In the genomic region with DNA sequence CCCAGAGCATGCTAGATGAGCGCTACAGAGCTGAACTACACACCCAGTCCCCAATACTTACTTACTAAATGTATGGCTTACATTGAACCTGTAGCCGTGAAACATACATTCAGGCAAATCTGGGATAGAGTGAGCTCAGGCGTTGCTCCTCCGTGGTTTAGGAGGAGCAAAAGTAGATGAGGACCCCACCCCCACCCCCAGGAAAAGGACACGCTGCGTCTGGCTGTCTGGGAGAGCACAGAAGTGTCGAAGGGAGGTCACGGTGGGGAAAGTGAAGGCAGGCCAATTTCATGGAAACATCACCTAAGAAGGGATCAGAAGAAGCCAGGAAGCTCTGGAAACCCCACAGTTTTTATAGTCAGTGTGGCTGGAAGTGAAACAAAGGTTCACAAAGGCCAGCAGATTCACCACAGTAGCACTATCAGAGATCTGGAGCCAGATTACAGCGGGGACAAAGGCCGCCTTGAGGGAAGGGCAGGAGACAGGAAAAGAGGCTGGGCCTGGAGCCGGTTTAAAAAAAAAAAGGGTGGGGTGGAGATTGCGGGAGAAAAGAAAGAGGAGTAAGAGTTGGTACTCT, we compare ENCODE assay signal across 8 mouse cellular contexts. TPM values are rescaled to one million over a fixed set of nuclear protein-coding genes. Genes with fewer than 3 reads are reported as not detected.
DNase-seq lines count a peak whose midpoint lies in the region; ATAC-seq and TF ChIP-seq lines count a peak whose summit lies in the region.

No protein-coding gene starts in this region.

- peak; percentile 22 for ATAC-seq in CD4-positive, CD25-positive, alpha-beta regulatory T cell, adult 4 months
- ATAC-seq in forebrain, embryonic 13.5 days: no peak
- peak; percentile 55 for ATAC-seq in liver, postnatal 0 days

- H3K36me3 ChIP-seq in heart, adult 2 months (ENCODE audit: control insufficient read depth, insufficient read depth, low read length): no peaks in the 10 kb centered on the region
- no peaks in the 10 kb centered on the region for H3K36me3 ChIP-seq in forebrain, embryonic 13.5 days (ENCODE audit: poor library complexity, severe bottlenecking)
- H3K36me3 ChIP-seq in liver, postnatal 0 days (replicated peaks; ENCODE audit: insufficient read depth, low read length): no peaks in the 10 kb centered on the region

- intact Hi-C loops in heart, adult 2 months (cut with DNase I): loop anchor here (2.0 kb wide), 1 partner anchor 19 kb away; the partner anchor contains the start of gene Nsd1
- intact Hi-C loops in heart, postnatal 10 days (cut with DNase I): loop anchor here (1.0 kb wide), 1 partner anchor 20 kb away; the partner anchor contains the start of gene Nsd1

- no peaks in the 10 kb centered on the region for H3K27me3 ChIP-seq in heart, adult 2 months (ENCODE audit: control insufficient read depth, insufficient read depth, low read length)
- no peaks in the 10 kb centered on the region for H3K27me3 ChIP-seq in forebrain, embryonic 13.5 days
- H3K27me3 ChIP-seq in liver, postnatal 0 days (ENCODE audit: insufficient read depth, low read length): no peaks in the 10 kb centered on the region

- TF ChIP-seq EP300 in heart, adult 2 months (IDR thresholded peaks at IDR 0.05; ENCODE audit: insufficient read depth, low read depth, low read length): no peak
- no peak for TF ChIP-seq EP300 in liver, postnatal 0 days (IDR thresholded peaks at IDR 0.05; ENCODE audit: low read depth)

- H3K4me1 ChIP-seq in heart, adult 2 months (ENCODE audit: control insufficient read depth, insufficient read depth, low read length): peaks cover 2% of the 10 kb centered on the region; the same call in 1 of the 2 replicates
- H3K4me1 ChIP-seq in forebrain, embryonic 13.5 days: peaks cover 12% of the 10 kb centered on the region
- peaks cover 16% of the 10 kb centered on the region; the same call in 1 of the 2 replicates for H3K4me1 ChIP-seq in liver, postnatal 0 days (ENCODE audit: insufficient read depth)

- no peaks in the 10 kb centered on the region for H3K79me2 ChIP-seq in heart, adult 2 months (replicated peaks; ENCODE audit: control insufficient read depth, insufficient read depth, low read length)

- TF ChIP-seq POLR2A in heart, adult 2 months (IDR thresholded peaks at IDR 0.05; ENCODE audit: insufficient read depth, low read depth, low read length): no peak

- WGBS in heart, adult 2 months: 15% methylated on average over 12 of the region's 12 CpGs
- 4% methylated on average over 12 of the region's 12 CpGs for WGBS in forebrain, embryonic 13.5 days
- WGBS in liver, postnatal 0 days (ENCODE audit: insufficient replicate concordance): 5% methylated on average over 12 of the region's 12 CpGs

- H3K9me3 ChIP-seq in forebrain, embryonic 13.5 days (replicated peaks): no peaks in the 10 kb centered on the region
- no peaks in the 10 kb centered on the region for H3K9me3 ChIP-seq in liver, postnatal 0 days (ENCODE audit: low read length)

- peak overlapping the region; percentile 91 for H3K27ac ChIP-seq in heart, adult 2 months
- peak overlapping the region; percentile 93 for H3K27ac ChIP-seq in forebrain, embryonic 13.5 days
- peak overlapping the region; percentile 74 for H3K27ac ChIP-seq in liver, postnatal 0 days (ENCODE audit: low read depth)

- H3K9ac ChIP-seq in heart, adult 2 months (ENCODE audit: low read depth, low read length): peak overlapping the region; percentile 52
- H3K9ac ChIP-seq in forebrain, embryonic 13.5 days: peak overlapping the region; percentile 79
- H3K9ac ChIP-seq in liver, postnatal 0 days (replicated peaks): peak overlapping the region; percentile 45

- no peak for TF ChIP-seq CTCF in heart, adult 2 months (IDR thresholded peaks at IDR 0.05)
- TF ChIP-seq CTCF in liver, postnatal 0 days (IDR thresholded peaks at IDR 0.05; ENCODE audit: low read depth): no peak

- no peak for DNase-seq in heart, adult 2 months
- no peak for DNase-seq in heart, postnatal 10 days
- DNase-seq in liver, postnatal 0 days: no peak
- no peak for DNase-seq in adrenal gland, postnatal 4 days (ENCODE audit: low spot score in 2 of 2)
- DNase-seq in urinary bladder, postnatal 4 days (ENCODE audit: low spot score in 2 of 2): no peak
- DNase-seq in adrenal gland, postnatal 36 days: no peak

- peak overlapping the region; percentile 83 for H3K4me2 ChIP-seq in forebrain, embryonic 13.5 days
- H3K4me2 ChIP-seq in liver, postnatal 0 days (ENCODE audit: low read depth, low read length): peak overlapping the region; percentile 74

- H3K4me3 ChIP-seq in heart, adult 2 months: peak overlapping the region; percentile 58
- H3K4me3 ChIP-seq in forebrain, embryonic 13.5 days: peak overlapping the region; percentile 47
- H3K4me3 ChIP-seq in liver, postnatal 0 days (ENCODE audit: low read depth, low read length): peak overlapping the region; percentile 39

RNA-seq across cellular contexts. Expression of gene Nsd1, which starts 20.0 kb away (rescaled TPM):
- 10 to 100 TPM; 52.5 to 55.8 TPM for total RNA-seq in heart, adult 2 months (2021)
- polyA plus RNA-seq in heart, adult 2 months (2012; rRNA removed): 11.0 and 18.4 TPM in 2 replicates
- 10 to 100 TPM; 88.2 to 97.9 TPM for total RNA-seq in heart, postnatal 10 days (2021)
- polyA plus RNA-seq in CD4-positive, CD25-positive, alpha-beta regulatory T cell, adult 4 months (2017; shearing (Covaris generic)): 10 to 100 TPM; 63.0 to 64.6 TPM
- 70.7 and 77.2 TPM in 2 replicates for polyA plus RNA-seq in forebrain, embryonic 13.5 days (2015; fragmentation: Nextera tagmentation; extraction: Ambion mirVana)
- polyA plus RNA-seq in liver, postnatal 0 days (2015; fragmentation: Nextera tagmentation; extraction: Ambion mirVana): 18.6 and 20.6 TPM in 2 replicates
- total RNA-seq in adrenal gland, postnatal 4 days (2021): 100 to 1,000 TPM; 168 to 172 TPM
- 100 to 1,000 TPM; 103 to 115 TPM for total RNA-seq in adrenal gland, postnatal 36 days (2021)

RNA-seq across cellular contexts. Expression of gene Fgfr4, which starts 37.2 kb away (rescaled TPM):
- under 1 TPM; 0.07 to 0.21 TPM for total RNA-seq in heart, adult 2 months (2021)
- polyA plus RNA-seq in heart, adult 2 months (2012; rRNA removed): 0.21 and 0.70 TPM in 2 replicates
- total RNA-seq in heart, postnatal 10 days (2021): under 1 TPM; 0.30 to 0.53 TPM
- not detected for polyA plus RNA-seq in CD4-positive, CD25-positive, alpha-beta regulatory T cell, adult 4 months (2017; shearing (Covaris generic))
- 0.25 and 0.48 TPM in 2 replicates for polyA plus RNA-seq in forebrain, embryonic 13.5 days (2015; fragmentation: Nextera tagmentation; extraction: Ambion mirVana)
- 4.9 and 5.1 TPM in 2 replicates for polyA plus RNA-seq in liver, postnatal 0 days (2015; fragmentation: Nextera tagmentation; extraction: Ambion mirVana)
- total RNA-seq in adrenal gland, postnatal 4 days (2021): 10 to 100 TPM; 35.8 to 39.6 TPM
- 10 to 100 TPM; 35.9 to 61.1 TPM for total RNA-seq in adrenal gland, postnatal 36 days (2021)

RNA-seq across cellular contexts. Expression of gene Gm17617, which starts 56.3 kb away (rescaled TPM):
- not detected for total RNA-seq in heart, adult 2 months (2021)
- not detected in 2 replicates for polyA plus RNA-seq in heart, adult 2 months (2012; rRNA removed)
- total RNA-seq in heart, postnatal 10 days (2021): not detected
- not detected for polyA plus RNA-seq in CD4-positive, CD25-positive, alpha-beta regulatory T cell, adult 4 months (2017; shearing (Covaris generic))
- polyA plus RNA-seq in forebrain, embryonic 13.5 days (2015; fragmentation: Nextera tagmentation; extraction: Ambion mirVana): not detected in 2 replicates
- polyA plus RNA-seq in liver, postnatal 0 days (2015; fragmentation: Nextera tagmentation; extraction: Ambion mirVana): not detected in 2 replicates
- total RNA-seq in adrenal gland, postnatal 4 days (2021): not detected
- not detected for total RNA-seq in adrenal gland, postnatal 36 days (2021)

Comparison
In these comparisons a context has a peak if more than half of its experiments do, and no peak if none do; other contexts are left out.
1. RNA of gene Fgfr4, which starts 37.2 kb away (total RNA-seq): 35.9 to 61.1 TPM in adrenal gland, postnatal 36 days and 35.8 to 39.6 TPM in adrenal gland, postnatal 4 days; 0.30 to 0.53 TPM in heart, postnatal 10 days and 0.07 to 0.21 TPM in heart, adult 2 months; every median in the first group is over 10 times any median in the second.
2. Peak in every context shown above with its lines, with median percentiles within 50 percentile points of each other: H3K27ac ChIP-seq, H3K4me3 ChIP-seq and H3K9ac ChIP-seq.